Mouse (Mus musculus) cerebellum, adult 2 months (tissue): ENCODE measurements around the gene Ppp1r14b.

Experiments
- CTCF ChIP-seq: fragments of 200-500 bp; IDR thresholded peaks from 2 replicates; pipeline ENCODE4 v1.5.1; 2011; ENCODE audit warnings: low read depth, mild to moderate bottlenecking, control low read depth, low read length, moderate library complexity, borderline replicate concordance; ENCODE audit not compliant: insufficient read depth
- POLR2A ChIP-seq: fragments of 200-500 bp; IDR thresholded peaks from 2 replicates; pipeline ENCODE4 v1.6.1; 2011; ENCODE audit warnings: low read length, control low read depth, borderline replicate concordance; ENCODE audit not compliant: insufficient read depth

DNA sequence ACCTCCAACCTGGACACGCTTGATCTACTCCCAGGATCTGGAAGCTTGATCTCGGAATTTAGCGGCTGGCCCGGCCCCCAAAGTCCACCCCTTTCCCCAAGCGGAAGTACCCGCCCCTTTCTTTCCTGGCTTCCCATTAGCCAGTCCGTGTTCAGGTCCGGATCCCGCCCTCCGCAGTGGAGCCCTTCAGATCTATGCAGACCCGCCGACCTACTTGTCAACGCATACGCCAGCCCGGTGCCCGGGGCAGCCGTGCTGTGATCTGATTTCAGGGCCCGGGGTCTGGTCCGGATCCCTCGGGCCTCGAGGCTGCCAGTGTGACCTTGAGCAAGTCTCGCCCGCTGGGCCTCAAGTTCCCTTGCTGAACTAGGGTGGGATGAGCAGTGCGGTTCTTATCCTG is 21.2 kb downstream of the Ppp1r14b start, which contains the start of the genes Nudt22 and Trpt1:
- TF ChIP-seq CTCF (no peak), POLR2A (peak; percentile 87)
